Mouse (Mus musculus): ENCODE results near the gene Nat8f1.
"Not testable (repeated sequence)": the region's sequence is repeated elsewhere in the genome, so short reads cannot be mapped to it uniquely, and the experiment has no call there.

Nat8f1 gene

GRCm38 (mm10) chr6:85906911-85907351, 8.6 kb downstream of the Nat8f1 start:
- DNase-seq = not testable (repeated sequence)

- DNase-seq = peak; percentile 76 to 79
Measured at GRCm38 (mm10) chr6:85904642-85905061, 10.8 kb downstream of the Nat8f1 start, which contains the start of gene Nat8f4. Nat8f4 (minus strand) TSS chr6:85904884.

DNA sequence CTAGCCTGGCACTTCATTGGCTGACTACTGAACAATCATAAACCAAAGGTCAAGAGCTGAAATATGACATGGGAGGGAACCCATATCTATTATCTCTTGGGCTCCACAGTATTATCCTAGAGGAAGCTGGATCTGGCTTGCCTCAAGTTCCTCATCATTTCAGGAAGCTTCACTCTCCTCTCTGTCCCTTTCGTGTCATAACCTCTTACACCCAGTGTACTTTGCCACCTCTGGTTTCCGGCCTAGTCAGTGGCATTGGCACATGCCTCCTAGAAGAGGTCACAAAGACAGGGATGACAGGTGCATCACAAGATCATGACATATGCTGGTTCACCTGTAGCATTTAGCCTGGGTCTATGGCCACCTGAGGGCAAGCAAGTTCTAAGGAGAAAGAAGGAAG, 13.2 kb downstream of the Nat8f1 start:
- no peak for DNase-seq

GRCm38 (mm10) chr6:85898596-85899475, 16.7 kb downstream of the Nat8f1 start:
- not testable (repeated sequence) for DNase-seq

GRCm38 (mm10) chr6:85895061-85895648, 20.3 kb downstream of the Nat8f1 start:
- DNase-seq = peak in 1 of 2 experiments; percentile 22

- DNase-seq = no peak
Measured at GRCm38 (mm10) chr6:85888961-85889360, 26.5 kb downstream of the Nat8f1 start.

- no peak for DNase-seq
Measured at GRCm38 (mm10) chr6:85884311-85884710, 31.2 kb downstream of the Nat8f1 start.

DNA sequence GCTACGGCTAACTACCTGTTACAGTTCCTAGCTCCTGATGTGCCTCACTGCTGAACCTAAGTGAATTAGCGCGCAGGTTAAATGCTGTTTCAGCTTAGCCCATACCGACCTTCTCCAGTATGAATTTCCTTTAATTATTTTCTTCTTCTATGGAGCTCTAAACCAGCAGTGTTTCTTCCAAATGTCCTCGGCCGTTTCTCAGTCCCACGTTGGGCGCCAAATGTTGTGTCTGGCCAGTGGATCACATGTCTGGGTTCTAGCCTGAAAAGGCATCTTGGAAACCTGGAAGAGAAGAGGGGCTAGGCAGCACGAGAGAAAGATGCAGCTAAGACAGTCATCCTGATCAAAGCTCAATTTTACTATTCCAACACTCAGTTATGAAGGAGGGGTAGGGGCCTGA, 32.2 kb downstream of the Nat8f1 start:
- DNase-seq = not testable (repeated sequence)

DNA sequence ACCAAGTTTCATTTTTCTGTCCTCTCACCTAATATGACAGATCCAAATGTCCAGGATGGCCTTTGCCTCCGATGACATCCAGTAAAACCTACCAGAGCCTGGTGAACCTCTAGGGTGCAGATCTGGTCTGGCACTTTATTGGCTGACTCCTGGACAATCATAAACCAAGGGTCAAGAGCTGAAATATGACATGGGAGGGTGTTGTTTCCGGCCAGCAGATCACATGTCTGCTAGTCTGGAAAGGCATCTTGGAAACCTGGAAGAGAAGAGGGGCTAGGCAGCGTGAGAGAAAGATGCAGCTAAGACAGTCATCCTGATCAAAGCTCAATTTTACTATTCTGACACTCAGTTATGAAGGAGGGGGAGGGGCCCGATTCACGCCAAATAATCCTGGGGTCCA, 46.5 kb downstream of the Nat8f1 start, which contains the start of gene Nat8f2:
Gene Nat8f2, minus strand, starts transcription at position 153 of the 400 bp plus-strand sequence.
- DNase-seq = not testable (repeated sequence)

- DNase-seq = no peak
Measured at GRCm38 (mm10) chr6:85867726-85868690, 47.5 kb downstream of the Nat8f1 start.

DNA sequence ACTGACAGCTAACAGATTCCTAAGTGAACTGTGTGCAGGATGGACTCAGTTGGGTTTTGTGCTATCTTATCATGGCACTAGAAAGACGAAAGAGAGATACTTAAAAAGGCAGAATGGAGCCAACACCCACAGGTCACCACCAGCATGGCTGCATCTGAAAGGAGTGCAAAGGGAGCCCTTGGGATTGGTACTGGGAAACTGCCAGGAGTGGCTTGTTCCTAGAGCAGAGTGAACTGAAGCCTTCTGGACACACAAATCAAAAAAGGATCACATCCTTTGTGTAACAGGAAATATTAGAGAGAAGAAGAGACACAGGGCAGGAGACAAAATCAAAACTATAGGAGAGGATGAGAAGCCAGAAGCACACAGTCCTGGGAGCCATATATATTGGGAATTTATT, 48.5 kb downstream of the Nat8f1 start:
- not testable (repeated sequence) for DNase-seq

DNA sequence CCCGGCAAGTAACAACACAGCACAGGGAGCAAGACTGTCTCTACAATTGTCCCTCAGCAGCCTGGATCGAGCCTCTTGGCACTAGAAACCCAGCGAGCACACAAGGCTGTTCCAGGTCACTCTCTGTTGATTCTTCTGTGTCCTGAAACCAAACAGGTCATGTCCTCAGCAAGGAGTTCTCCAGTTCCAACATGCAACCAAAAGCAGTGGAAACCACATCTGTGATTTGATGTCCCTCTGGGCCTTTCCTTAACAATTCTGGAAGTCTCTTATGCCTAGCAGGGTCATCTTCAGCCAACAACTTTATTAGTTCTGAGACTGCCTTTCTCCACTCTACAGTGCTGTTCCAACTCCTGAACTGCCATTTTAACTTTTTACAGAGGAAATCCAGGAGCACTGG, 49.3 kb downstream of the Nat8f1 start:
- DNase-seq = not testable (repeated sequence)

GRCm38 (mm10) chr6:85864900-85865639, 50.4 kb downstream of the Nat8f1 start:
- DNase-seq = not testable (repeated sequence)

DNA sequence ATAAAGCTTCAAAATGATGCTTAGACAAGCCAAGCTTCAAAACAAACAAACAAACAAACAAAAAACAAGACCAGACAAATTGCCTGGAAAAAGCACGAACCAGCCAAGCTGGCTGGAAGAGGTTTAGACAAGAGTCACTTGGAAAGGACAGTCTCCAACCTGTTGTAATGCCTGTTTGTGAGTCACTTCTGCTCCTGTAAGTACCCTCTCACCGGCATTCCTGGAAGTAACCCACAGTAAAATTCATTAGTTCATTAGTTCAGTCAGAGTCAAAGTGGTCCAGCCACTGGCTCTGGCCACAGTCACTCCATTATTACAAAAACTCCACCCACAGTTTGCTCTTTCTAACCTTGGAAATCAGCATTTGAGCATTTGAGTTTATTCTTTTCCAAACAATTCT, 51.6 kb downstream of the Nat8f1 start:
- DNase-seq = no peak

DNA sequence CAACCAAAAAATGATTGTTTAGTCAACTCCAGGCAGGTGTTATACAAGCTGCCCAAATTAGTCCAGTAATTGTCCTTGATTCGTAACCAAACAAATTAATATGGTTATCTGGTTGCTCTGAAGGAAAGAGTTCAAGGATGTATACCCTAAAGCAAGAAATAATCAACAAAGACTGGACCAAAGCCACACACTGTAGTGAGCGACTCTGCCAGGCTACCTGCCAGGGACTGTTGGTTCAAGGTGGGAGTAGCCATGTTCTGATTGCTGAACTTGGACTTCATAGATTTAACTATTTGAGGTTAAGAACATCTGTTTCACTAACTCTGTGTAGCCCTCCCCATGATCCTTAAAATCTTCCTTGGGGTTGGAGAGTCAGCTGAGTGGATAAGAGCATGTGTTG, 52.4 kb downstream of the Nat8f1 start:
- DNase-seq = no peak

DNA sequence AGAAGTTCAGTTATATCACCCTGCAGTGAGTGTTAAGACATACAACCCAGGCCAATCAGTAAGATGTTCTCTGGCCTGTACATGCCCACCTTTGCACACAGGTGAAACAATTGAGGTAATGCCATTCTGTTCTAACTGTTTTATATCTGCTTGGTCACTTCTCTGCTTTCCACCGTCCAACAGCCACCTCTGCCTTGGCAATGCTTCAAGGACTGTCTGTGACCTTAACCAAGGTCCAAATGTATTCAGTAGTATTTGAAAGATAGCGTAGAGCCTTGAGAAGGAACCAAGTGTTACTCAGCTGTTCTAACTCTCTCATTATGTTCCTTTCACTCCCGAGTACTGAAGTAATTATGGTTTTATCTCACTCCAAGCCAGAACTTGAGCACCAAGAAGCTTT, 52.9 kb downstream of the Nat8f1 start:
- DNase-seq = no peak

GRCm38 (mm10) chr6:85861247-85861646, 54.2 kb downstream of the Nat8f1 start:
- DNase-seq = no peak

All from lung, adult 18-20 months (tissue).